Mouse (Mus musculus): ENCODE measurements around the gene Ikzf1.

DNA sequence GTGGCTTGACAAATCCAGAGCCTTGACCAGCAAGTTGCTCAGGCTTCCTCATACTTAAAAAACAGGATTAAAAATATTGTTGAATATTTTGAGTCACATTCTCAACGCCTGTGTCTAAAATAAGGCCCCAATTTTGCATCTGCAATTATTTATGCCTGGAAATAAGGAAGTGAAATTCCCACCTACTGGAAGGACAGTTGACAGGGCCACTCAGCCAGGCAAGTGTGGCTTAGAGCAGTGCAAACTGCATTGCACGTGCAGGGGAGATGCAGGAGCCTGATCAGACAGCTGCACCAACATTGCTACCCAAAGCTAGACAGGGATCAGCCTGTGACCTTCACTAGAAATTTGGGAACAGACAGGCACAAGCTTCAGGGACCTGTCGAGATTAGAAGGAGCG is 26.0 kb upstream of the Ikzf1 start:
- no peak for TF ChIP-seq ZNF384 (IDR thresholded peaks at IDR 0.05; ENCODE audit: low read depth, low read length)
- no peak for TF ChIP-seq MAFK (IDR thresholded peaks at IDR 0.05; ENCODE audit: insufficient read depth, low read depth, low read length)
- no peak for TF ChIP-seq ZC3H11A (IDR thresholded peaks at IDR 0.05; ENCODE audit: borderline replicate concordance, low read depth, low read length)

All from ES-E14 (cell line).